Mouse (Mus musculus) c-Kit-positive CD71-negative TER-119-negative erythroid progenitor cells, embryonic 14.5 days (primary cell): ENCODE data around the gene Olfr577.

Experiments
- DNase-seq: peaks from one replicate; pipeline ENCODE4 v3.0.0-alpha.2; 2013; ENCODE audit warnings: low read depth

The Olfr577 gene

DNA sequence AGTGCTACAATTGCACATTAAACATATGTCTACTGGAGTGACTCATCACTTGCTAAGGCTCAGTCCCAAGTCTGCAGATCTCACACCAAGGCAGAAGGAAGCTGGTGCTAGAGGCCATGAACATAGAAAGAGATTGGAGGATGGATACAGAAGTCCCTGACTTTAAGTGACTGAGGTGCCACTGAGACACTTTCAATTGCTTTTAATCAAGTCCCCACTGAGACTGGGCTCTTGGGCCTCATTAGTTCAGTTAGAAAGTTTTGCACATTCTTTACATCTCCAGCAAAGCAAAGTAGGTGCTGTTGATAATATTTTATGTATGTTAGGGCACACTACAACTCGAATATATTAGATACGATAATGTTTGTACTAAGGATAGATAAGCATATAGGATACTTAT is at the start of gene Olfr577:
Gene Olfr577, minus strand, starts transcription at position 101 of the 400 bp plus-strand sequence.
- DNase-seq = no peak

DNA sequence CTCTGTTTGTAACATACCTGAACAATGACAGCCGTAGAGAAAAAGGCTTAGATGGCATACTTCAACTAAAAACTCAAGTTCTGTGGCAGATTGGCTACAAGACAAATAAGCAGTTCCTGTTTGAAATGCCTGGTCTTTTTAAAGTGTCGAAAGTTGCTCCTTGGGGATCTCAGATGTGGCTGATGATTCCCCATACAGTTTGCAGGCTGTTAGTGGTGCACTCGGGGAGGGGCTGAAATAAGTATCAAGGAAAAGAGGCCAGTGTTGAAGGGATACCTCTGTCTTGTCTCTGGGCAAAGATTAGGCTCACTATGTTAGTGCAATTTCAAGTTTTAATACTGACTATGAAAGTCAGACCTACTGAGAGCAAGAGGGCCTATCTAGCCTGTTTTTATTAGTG is 13.5 kb upstream of the Olfr577 start, which contains the start of gene Olfr578:
Gene Olfr578, minus strand, starts transcription at position 101 of the 400 bp plus-strand sequence.
- DNase-seq = no peak

DNA sequence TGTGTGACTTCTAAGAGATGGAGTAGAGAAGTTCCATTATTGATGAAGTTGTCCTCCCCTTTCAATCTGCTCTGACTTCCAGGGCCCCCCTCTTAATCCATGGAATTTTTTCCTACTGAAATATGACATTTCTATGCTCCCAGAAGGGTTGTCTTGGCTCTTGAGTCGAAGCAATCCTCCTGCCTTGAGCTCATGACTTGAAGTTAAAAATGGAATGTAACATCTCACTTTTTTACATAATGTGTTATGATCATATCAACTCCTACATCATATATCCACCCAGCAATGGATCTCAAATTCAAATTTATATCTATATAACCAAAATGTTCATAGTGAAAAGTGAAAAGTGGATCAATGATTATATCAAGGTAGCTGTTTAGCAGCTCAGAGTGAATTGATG is 1.3 kb downstream of the Olfr577 start:
- DNase-seq = no peak

DNA sequence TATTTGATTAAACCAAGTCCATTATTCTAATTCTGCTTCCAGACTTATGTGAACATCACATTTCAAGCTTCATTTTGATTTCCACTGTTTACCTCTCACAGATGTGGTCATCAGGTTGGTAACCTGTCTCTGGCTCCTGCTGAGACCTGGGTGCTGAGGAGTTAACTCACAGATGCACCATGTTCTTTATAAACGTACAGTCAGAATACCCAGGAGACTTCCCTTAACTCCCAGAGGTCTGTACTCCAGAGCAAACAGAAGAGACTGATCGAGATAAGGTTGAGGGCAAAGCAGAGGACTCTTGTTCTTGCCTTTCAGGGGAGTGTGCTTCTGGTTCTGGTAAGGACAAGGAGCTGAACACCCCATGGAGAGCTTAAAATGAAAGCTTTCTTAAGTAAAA is 13.4 kb downstream of the Olfr577 start, which contains the start of gene Olfr576:
Gene Olfr576, plus strand, starts transcription at position 301 of the 400 bp plus-strand sequence.
- DNase-seq = no peak

DNA sequence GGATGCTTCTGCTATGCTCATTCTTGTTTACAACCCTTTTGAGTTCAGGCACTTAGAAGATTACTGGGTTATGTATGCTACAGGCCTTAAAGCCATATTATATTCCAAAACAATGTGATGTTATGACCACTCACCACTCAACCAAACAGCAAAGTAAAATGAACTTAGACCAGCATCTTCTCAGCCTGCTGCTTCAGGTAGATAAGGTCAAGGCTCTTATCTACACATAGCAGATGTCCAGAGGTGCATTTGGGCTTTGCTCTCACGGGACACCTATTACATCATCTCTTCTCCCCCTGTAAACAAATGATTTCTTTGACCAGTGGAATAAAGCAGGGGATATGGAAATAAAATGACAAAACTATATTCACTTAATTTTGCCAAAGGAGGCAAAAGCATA is 17.1 kb downstream of the Olfr577 start, which contains the start of gene Olfr575:
Gene Olfr575, minus strand, starts transcription at position 183 of the 400 bp plus-strand sequence.
- no peak for DNase-seq

DNA sequence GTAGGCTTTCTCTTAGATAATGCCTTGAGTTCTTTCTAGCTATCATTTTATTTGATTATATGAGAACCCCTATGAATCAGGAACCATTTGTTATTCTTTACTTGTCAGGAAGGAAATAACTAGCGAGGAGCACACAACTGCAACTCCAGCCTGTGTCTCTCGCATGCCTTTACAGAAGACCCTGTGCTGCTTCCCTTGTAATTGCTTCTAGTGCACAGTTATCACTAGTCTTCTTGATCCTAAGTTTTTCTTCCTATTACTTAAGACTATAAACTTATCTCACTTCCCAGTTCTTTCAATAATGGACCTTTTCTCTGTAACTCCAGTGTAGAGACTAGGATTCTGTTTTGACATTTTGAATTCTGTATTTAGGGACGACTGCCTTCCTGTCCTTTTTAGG is 17.6 kb downstream of the Olfr577 start:
- no peak for DNase-seq

DNA sequence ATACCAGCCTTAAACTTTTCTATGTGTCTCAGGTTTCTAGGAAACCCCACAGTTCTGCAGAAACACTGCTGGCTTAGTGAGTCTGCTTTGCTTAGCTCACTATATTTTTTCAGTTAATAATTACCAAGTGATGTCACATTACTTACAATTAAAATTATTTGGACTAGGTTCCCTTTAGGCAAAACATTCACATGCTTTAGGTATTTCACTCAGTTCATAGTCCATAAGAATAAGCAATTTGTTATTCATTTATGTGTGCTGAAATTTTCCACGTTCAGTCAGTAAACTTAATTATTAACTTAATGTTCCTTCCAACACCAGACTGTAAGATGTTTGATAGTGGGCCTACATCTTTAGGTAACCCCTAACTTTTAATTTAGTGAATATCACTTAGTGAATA is 25.0 kb downstream of the Olfr577 start:
- no peak for DNase-seq

DNA sequence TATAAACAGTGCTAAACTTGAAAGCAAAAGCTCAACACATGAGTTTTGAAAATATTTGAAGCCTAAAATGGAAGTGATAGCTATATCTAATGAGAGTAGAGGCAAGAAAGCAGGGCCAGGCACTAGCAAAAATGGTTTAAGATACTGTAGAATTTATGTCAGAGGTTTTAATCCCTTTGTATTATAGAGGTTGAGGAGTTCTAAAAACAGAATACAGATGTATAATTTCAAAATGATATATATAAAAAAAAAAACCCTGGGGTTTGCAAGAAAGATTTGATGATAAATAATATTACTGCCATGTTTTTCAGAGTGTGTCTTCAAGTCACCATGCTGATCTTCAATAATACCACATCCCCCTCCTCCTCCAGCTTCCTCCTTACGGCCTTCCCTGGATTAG is 27.6 kb downstream of the Olfr577 start, which contains the start of gene Olfr574:
Gene Olfr574, plus strand, starts transcription at position 301 of the 400 bp plus-strand sequence.
- DNase-seq = no peak

DNA sequence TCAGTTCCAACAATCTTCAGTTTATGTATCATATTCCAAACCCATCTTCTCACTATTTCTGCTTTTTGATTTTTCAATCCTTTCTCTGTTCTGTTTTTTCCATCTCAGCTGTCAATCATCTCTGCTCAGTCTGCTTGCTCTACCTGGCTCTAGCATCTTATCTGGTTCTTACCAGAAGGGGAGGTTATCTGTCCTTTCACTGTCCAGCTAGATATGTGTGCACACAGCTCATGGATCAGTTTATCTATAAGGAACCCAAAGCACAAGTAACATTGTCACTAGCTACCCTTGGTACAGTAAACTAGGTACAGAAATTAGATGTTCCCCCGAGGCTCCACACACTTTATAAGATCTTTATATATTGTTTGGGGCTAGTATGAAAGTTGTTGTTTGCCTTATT is 32.3 kb downstream of the Olfr577 start:
- no peak for DNase-seq

DNA sequence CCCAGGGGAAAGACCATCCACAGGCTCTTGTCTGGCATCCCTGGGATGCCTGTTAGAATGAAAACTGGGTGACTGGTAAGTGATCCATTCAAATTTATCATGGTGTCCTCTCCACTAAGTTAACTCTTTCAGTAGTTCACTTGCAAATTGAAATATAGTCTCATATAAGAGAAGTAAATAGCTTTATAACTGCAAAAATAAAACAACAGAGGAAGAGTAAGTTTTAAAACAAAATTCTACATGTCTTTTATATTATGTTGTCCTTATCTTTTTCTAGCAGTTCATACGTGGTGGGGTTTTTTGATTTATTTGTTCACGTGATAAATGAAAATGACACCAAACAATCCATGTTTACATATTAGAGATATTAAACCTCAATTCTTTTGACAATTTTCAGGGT is 33.3 kb downstream of the Olfr577 start, which contains the start of gene Olfr573-ps1:
Gene Olfr573-ps1, minus strand, starts transcription at position 101 of the 400 bp plus-strand sequence.
- no peak for DNase-seq

DNA sequence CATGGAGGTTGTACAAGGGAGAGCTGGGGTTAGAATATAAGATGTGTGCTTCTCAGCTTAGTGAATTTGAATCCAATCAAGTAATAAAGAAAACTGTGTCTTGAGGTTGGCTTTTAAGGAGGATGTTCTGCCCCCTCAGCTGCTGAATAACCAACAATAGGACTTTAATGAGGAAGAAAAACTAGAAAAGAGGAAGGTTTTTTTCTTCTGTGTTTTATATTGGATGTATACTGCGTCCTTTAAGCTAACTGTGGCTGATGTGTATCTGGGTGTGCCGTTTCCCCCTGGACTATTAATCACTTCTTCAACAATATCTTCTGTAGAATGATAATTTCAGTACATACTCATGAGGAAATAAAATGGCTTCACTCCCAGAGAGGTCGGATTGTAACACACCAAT is 48.6 kb downstream of the Olfr577 start:
- no peak for DNase-seq

DNA sequence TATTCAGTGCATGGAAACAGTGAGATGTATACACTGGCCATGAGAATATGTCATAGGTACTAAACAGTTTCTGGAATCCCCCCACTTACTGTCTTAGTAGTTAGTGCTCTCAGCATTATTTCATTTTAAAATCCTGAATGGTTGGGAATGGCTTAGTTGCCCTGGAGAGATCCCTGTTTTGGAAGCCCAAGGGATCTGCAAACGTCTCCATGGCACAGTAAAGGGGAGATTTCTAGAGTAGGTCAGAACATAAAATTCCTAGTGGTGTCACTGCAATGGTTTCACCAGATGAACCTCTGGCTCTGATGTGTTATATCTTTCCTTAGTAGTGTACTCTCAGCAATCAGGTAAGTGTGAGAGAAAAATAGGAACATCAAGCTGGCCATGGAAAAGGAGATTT is 51.6 kb downstream of the Olfr577 start, which contains the start of gene Olfr572:
Gene Olfr572, plus strand, starts transcription at position 301 of the 400 bp plus-strand sequence.
- no peak for DNase-seq
